Mouse (Mus musculus) gonadal fat pad, adult 2 months (tissue): ENCODE data around the gene AC131692.1. TPM values are rescaled to one million over a fixed set of nuclear protein-coding genes. Genes with fewer than 3 reads are reported as not detected.

ENCODE experiments used
- DNase-seq: peaks from one replicate; pipeline ENCODE4 v3.0.0-alpha.2; 2012; ENCODE audit warnings: low read depth
- polyA plus RNA-seq: library from polyadenylated mRNA; depleted of rRNA; stranded (reverse); fragments of >200 nt; gene quantifications from 2 replicates; pipeline ENCODE4 v1.2.3, GENCODE M21; 2012; rRNA removed

Gene AC131692.1
- 0.37 TPM in 1 of 2 replicates, not detected in the other for polyA plus RNA-seq

DNA sequence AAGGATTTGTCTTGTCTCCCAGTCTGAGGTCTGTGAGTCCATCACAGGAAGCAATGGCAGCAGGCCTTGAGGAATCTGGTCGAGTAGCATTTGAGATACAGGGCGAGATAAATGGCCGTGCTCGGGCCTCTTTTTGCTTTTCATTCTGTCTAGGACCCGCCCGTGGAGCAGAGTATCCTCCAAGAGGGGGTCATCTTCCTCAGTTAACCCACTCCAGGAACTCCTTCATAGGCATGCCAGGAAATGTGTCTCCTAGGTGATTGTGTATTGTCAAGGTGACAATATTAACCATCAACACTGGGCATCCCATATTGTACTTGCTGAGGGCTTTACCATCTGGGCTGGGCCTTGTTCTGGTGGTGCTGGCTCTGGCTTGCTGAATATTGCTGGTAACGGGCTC lies at the start of gene AC131692.1:
TSS of gene AC131692.1 (plus strand) at position 301 of the 400 bp plus-strand sequence.
- no peak for DNase-seq

DNA sequence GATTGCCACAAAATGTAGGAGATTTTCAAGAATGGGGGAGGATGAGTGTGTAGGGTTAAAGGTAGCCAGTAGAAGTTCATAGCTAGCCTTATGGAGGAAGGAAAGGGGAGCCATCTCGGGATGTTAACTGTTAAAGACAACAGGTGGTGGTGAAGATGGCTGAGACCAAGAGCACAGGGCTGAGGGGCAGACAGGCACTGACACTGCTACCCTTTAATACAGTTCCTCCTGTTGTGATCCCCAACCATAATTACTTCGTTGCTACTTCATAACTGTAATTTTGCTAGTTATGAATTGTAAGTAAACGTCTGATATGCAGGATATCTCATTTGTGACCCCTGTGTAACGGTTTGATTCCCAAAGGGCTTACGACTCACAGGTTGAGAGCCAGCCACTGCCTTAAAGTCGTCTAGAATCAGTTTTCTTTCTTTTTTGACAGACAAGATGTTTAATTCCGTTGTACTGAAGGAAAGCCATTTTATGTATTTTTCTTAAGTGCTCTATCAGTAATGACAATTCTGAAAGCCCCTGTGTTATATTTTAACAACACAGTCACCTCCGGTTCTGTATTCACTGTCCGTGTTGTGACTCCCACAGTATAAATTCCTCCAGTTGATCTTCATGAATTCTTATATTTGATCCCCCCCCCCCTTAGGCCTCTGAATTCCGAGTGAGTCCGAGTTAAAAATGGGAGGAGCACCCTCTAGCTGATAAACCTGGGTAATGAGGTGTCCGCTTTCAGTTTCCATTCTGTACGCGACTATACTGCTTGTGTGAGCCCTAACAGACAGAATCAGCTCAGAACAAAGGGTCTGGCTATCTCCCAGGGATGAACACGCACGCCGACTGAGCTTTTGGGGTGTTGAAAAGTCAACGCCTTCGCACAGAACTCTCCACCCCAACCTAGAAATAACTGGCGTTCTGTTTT lies 48.6 kb upstream of the AC131692.1 start:
- no peak for DNase-seq

DNA sequence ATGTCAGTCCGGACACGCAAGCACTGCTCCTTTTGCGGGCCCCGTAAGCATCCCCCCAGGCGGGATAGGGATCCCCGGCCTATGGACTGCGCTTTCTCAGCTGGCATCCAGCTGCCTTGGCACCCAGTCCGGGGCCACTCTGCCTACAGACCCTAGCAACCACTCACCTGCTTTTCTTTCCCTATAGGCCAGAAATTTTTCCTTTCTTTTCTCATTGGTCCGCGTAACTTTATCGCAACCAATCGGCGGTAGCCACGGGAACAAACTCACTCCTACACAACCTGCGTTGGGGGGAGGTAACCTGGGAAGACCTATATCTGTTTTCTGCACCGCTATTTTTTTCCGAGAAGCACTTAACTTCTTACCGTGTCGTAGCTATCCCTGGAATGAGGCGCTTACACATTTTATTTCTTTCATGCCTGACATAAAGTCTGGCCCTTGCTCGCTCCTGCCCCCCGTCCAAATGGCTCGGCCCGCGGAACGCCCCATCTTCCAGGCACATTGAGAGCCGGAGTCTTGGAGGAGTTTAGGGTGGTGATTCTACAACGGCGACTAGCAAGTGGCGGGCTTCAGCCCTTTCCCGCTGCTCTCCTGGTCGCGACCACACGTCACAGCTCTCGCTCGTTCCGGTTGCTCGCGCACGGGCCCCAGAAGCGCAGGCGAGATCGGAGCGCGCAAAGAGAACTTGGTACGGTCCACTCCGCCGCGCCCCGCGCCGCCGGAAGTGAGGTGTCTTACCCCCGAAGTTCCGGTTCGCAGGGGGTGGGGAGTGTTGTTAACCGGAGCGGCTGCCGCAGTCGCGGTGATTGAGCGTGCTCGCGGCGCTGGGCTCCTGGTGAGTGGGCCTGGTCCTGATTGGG lies 47.7 kb upstream of the AC131692.1 start, which contains the start of gene Syvn1:
TSS of gene Syvn1 (plus strand) at position 283 of the 860 bp plus-strand sequence.
- DNase-seq: peak; percentile 84

DNA sequence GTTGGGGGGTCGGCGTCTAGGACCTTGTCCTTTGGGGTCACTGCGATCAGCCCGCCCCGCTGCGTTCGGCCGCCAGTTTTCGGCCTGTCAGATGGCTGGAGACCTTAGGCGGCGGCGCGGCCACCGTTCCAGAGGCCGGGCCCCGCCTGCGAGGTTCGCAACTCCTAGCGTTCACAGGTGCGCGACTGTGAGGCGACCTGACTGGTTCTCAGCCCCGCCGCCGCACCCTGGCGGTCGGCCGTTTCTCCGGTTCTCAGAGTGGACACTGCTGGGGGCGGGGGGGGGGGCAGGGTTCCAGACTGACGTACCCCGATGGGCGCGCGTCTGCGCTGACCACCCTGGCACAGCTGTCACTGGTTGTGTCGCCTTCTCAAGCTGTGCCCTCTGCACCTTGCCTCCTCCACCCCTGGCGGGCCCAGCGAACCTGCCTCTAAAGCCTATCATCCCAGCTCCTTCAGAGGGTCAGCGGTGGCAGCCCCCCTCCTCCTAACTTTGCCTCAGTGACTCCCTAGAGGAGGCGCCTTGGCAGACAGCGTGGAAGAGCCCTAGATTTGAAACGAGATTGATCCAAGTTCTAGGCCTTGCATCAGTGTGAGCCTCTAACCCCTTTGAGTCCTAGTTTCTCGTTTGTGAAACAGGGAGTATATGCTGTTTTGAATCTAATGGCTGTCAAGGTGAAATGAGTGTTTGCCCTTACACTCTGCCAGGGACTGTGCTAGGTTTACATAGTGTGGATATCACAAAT lies 46.9 kb upstream of the AC131692.1 start:
- DNase-seq: no peak

DNA sequence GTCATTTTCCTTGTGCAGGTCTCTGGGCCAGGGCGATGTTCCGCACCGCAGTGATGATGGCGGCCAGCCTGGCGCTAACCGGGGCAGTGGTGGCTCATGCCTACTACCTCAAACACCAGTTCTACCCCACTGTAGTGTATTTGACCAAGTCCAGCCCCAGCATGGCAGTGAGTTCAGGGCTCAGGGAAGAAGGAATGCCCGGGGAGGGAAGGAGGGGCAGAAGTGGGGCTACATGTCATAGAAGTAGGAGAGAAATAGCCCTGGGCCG lies 46.4 kb upstream of the AC131692.1 start:
- DNase-seq: no peak

DNA sequence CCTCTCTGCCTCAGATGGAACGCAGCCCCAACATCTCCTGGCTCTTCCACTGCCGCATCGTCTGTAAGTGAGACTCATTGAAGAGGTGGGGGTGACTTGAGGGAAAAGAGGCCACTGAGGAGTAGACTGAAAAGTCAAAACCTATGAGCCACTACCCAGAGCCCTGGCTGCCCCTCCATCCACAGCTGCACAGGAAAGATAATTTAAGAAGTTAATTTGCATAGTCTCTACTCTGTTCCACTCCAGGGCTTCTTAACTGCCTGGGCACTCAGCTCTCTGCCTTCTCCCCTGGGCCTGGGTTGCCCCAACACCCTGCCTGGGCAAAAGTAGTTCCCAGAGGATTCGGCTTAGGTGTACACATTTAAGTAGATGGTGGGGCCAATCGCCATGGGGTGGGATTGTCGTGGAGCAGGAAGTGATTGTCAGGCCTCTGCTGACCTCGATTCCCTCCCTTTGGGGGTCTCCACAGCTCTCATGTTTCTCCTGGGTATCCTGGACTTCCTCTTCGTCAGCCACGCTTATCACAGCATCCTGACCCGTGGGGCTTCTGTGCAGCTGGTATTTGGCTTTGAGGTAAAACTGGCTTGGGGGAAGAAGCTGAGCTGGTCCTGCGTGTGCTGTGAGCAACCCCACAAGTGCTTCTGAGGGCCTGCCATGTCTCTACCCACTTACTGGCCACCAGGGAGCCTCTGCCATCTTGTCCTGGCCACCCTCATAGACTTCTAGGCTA lies 45.4 kb upstream of the AC131692.1 start:
- DNase-seq: no peak

DNA sequence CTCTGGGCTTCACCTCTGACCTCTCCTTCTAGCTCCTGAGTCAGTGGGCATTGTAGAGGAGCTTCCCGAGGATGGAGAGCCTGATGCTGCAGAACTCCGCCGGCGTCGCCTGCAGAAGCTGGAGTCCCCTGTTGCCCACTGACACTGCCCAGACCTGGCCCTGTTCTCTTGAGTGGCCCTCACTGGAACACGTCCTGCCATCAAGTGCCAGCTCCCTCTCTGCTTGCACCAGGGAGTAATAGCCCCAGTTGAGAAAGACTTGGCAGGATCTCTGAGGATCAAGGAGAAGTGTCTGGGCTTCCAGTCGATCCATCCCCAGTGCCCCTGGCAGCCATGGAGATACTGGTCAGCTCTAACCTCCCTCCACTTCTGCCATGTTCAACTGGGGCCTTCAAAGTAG lies 41.7 kb upstream of the AC131692.1 start:
- DNase-seq: no peak

DNA sequence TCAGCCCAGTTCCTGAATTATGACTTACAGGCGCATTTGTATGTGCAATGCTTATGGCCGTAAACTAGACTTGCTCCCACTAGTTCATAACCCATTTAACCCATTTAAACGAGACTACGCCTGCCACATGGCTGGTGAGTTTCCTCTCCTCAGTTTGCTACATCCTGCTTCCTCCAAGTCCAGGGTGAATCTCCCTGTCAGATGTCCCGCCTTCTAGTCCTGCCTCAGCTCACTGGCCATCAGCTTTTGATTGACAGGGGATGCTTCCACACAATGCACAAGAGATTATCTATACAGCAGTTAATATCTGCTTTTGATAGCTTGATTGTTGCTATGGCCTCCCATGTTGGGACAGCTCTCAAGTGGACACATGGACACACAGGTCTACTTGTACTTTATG lies 39.9 kb upstream of the AC131692.1 start:
- no peak for DNase-seq

DNA sequence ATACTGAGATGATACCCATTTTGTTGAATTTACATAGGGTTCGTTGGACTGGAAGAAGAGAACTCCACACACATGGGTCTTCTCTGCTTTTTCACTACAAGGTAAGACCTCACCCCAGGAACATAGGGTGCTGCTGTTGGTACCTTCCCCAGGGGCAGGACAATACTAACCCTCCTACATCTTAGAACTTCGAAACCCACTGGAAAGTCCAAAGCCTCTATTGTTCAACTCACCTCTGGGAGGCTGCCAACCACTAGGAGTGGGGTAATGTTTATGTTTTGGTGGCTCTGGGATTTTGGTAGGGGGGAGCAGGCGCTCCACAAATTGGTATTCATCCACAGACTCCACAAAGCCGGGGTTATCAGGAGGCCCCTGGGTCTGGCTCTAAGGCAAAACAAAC lies 37.5 kb upstream of the AC131692.1 start:
- no peak for DNase-seq

DNA sequence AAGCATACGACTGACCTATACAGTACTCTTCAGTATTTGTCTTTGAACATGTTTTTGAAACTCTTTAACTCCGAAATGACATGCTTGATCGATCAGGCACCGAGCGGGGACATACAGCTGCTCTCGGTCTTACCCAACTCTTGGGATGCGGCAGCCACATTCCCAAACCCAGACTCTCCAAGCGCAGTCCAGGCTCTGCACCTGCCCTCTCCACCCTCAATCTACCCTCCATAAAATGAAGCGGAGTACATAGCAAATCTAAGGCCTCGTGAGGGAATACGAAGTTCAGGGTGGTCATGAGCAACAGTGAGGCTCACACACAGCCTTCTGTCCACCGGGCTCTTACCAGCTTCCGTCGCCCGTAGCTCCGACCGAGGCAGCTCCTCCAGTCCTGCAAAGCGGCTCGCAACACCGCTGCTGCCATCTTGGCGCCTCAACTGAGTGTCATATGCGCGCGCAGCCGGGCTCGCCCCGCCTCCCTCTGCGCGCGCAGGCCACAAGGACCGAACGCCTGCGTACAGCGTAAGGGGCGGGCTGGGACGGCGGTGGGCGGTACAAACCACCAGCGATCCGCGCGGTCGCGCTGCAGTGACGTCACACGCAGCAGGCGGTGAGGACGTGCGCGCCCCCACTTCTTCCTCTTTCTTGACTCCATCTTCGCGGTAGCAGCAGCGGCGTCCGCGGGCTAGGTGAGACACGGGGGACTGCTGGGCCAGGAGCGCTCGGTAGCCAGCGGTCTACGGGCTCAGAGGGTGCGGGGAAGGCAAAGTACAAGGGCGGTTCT lies 36.7 kb upstream of the AC131692.1 start, which contains the start of the genes Mrpl49 and Fau:
TSS of gene Mrpl49 (minus strand) at position 473 of the 784 bp plus-strand sequence.
TSS of gene Fau (plus strand) at position 532 of the 784 bp plus-strand sequence.
- DNase-seq: no peak

DNA sequence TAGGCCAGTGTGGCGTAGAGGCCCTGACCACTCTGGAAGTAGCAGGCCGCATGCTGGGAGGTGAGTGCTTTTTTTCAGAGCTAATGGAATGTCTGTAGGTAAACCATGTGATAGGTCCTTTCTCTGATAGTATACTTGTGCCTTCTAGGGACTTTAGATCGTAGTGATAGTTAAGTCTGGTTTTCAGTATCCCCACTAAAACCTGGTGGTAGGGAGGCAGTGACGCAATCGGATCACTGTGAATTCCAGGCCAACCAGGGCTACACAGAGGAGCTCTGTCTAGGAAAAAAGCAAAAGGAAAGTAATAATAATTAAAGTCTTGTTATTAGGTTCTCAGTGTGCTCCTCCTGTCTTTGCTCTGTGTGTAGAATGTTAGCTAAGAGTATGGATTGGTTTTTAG lies 35.7 kb upstream of the AC131692.1 start:
- DNase-seq: no peak

DNA sequence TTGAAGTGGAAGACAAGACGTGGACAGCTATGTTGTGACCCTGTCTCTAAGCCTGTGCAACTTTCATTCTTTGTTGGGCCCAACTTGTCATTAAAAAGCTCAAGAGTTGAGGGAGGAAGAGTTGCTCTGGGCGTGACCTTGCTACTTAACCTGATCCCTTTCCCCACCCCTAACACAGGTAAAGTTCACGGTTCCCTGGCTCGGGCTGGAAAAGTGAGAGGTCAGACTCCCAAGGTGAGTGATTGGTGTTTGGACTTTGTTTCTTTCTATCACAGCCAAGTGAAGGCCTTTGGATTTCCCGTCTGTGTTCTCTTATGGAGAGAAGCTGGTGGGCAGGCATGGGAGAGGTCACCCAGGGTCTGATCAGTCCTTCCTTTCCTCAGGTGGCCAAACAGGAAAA lies 35.3 kb upstream of the AC131692.1 start:
- no peak for DNase-seq

DNA sequence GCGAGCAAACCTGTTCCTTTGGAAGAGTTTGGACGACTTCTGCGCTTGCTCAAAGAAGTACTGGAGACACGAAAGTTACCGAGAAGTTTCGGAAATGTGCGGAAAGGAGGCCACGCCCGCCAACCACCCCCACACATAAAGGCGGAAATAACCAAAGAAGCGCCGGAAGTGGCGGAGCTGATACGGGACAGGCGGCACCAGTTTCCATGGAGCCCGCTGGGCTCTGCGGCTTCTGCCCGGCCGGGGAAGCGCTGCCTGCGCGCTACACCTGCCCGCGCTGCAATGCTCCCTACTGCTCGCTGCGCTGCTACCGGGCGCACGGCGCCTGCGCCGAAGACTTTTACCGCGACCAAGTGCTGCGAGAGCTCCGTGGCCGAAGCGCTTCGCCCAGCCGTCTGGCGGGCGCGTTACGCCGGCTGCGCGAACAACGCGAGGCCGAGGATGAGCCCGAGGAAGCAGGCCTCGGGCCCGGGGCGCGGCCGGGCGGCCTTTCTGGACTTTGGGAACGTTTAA lies 33.1 kb upstream of the AC131692.1 start, which contains the start of gene Znhit2:
TSS of gene Znhit2 (plus strand) at position 172 of the 513 bp plus-strand sequence.
- no peak for DNase-seq

DNA sequence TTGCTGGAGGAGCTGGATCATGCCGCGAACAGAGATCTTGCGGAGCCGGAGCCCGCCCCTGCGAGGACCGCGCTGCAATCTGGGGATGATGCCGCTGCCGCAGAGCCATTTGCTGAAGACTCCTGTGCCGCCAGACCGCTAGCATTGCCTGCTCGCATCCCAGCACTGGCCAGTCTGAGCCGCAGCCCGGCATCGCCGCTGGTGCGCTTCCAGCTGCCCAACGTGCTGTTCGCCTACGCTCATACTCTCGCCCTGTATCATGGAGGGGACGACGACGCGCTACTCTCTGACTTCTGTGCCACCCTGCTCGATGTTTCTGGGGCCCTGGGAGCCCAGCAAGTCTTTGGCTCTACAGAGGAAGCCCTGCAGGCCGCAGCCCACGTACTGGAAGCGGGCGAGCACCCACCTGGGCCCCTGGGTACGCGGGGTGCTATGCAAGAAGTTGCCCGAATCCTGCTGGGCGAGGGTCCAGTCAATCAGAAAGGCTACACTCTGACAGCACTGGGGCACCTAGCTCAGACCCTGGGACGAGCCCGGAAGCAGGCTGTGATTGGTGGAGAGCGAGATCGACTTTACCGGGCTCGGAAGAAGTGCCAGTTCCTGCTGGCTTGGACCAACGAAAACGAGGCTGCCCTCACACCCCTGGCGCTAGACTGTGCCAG lies 32.4 kb upstream of the AC131692.1 start:
- DNase-seq: no peak

DNA sequence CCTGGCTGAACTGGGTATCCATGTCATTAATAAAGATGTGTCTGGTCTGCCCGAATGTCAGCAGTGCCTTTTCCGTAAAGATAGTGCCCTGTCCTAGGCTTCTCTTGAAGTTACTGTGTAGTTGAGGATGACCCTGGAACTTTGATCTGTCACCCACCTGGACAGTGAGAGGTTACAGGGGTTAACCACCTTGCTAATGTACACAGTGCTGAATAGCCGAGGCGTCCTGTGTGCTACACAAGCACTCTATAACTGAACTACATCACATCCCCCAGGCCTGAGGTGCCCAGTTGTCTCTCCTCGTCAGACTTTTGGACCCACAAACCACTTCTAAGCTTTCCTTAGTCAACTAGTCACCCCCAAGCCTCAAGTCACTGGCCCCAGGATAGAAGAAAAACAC lies 31.8 kb upstream of the AC131692.1 start:
- no peak for DNase-seq

DNA sequence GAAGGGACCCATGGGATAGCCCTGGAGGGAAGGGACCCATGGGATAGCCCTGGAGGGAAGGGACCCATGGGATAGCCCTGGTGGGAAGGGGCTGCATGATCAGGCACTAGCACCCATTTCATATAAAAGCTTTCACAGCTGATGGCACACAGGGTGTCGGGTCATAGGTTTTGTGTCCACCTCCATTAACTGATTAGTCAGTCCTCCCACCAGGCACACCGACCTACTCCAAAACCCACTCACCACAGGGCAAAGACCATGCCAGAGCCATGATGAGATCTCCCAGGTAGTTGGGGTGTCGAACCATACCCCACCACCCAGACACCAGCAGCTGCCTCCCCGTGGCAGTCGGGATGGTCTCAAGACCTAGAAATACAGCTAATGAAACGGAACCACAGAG lies 31.1 kb upstream of the AC131692.1 start:
- DNase-seq: no peak

DNA sequence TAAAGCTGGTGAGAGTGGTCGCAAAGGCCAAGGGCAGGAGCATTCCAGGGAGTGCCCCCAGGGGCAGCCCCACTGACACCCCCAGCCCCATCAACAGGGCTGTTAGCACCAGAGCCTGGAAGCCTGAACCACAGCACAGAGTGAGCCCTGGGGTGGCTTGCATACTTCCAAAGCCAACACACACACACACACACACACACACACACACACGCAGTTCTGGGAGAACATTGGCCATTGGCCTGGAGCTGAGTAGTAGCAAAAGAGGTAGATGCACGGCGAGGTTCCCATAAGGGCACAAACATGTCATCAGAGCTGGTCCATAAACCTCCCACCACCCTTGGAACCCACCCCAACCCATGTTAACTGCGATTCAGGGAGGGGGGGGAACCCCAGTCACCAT lies 27.6 kb upstream of the AC131692.1 start:
- no peak for DNase-seq

DNA sequence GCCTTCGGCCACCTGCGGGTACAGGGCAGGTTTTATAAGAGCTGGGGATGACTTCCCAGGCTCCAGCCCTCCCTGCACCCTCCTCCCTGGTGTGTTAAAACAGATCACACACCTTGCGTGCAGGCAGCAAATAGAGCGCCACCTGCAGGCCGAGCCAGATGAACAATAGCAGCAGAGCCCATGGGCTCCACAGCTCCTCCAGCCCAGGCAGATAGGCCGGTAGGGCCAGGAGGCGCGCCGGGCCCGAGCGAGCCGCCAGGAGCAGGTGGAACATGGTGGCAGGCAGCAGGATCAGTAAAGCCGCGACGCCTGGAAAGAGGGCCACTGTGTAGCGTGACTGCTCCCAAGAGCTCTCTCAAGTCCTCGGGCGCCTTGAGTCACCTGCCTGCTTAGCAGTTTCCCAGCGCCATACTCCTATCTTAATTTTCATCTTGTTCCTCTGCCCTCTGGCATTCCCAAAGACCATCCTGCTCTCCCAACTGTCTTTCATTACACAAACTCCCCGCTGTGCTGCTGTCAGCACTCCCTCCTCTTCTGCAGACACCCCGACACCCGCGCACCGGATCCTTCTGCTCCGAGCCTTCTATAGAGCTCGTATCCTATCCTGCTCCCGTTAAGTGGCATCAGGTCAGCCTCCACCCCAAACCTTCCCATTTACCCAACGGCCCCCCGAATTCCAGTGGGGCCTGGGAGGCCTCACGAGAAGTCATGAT lies 27.1 kb upstream of the AC131692.1 start:
- no peak for DNase-seq
